Mouse (Mus musculus) gastrocnemius, adult 2 months (tissue): Measurements from ENCODE around the gene Ngfr. TPM values are rescaled to one million over a fixed set of nuclear protein-coding genes. Genes with fewer than 3 reads are reported as not detected.

Experiments
- DNase-seq: peaks from one replicate; pipeline ENCODE4 v3.0.0; 2022
- H3K27ac ChIP-seq: fragments of 200-600 bp; 2 replicates; pipeline ENCODE4 v1.8.1; 2022; ENCODE audit warnings: mild to moderate bottlenecking
- H3K4me3 ChIP-seq: fragments of 200-600 bp; 2 replicates; pipeline ENCODE4 v1.8.1; 2022; ENCODE audit warnings: mild to moderate bottlenecking, moderate library complexity
- CTCF ChIP-seq: fragments of 200-600 bp; IDR thresholded peaks from 2 replicates; pipeline ENCODE4 v1.8.1; 2022; ENCODE audit warnings: antibody characterized with exemption, mild to moderate bottlenecking, moderate library complexity
- intact Hi-C: fragments of 180-260 bp; cut with DNase I; formaldehyde crosslinking; loops from one replicate; pipeline ENCODE4 v1.15.1; 2025
- total RNA-seq, 2 experiments: library from RNA; stranded (reverse); gene quantifications; 2 replicates each; pipeline ENCODE4 v1.2.3; 2021

The Ngfr gene
- total RNA-seq, 2 experiments from 2014 or later = 0.13 to 0.31 TPM

DNA sequence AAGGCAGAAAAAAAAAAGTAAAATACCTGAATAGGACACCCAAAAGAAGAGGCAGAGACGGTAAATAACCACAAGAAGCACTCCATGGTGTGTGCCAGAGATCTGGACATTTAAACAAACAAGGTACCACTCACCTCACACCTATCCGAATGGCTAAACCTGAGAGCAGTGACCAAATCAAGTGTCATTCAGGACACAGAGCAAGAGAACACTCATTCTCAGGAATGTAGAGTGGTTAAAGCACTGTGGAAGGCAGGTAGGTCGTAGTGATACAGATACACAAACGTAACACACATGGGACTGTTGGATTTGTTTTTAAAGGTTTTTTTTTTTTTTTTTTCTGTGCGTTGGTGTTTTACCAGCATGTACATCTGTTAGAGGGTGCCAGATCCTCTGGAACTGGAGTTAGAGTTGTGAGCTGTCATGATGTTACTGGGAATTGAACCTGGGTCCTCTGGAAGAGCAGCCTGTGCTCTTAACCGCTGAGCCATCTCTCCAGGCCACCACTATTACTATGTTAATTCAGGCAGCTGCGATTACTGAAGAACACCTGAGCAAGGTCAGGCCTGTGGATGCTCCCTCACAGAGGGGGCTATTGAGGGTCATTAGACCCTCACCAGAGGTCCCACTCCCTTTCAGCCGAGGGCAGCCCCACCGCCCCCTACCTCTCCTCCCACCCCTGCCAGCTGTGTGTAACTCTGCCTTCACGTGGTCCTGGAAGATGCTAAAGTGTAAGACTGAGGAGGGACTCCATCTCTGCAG, 41.3 kb downstream of the Ngfr start:
- H3K4me3 ChIP-seq = no peak overlapping the region
- no peak overlapping the region for H3K27ac ChIP-seq
- no peak for DNase-seq
- TF ChIP-seq CTCF = no peak
- intact Hi-C loops = no loop called here

DNA sequence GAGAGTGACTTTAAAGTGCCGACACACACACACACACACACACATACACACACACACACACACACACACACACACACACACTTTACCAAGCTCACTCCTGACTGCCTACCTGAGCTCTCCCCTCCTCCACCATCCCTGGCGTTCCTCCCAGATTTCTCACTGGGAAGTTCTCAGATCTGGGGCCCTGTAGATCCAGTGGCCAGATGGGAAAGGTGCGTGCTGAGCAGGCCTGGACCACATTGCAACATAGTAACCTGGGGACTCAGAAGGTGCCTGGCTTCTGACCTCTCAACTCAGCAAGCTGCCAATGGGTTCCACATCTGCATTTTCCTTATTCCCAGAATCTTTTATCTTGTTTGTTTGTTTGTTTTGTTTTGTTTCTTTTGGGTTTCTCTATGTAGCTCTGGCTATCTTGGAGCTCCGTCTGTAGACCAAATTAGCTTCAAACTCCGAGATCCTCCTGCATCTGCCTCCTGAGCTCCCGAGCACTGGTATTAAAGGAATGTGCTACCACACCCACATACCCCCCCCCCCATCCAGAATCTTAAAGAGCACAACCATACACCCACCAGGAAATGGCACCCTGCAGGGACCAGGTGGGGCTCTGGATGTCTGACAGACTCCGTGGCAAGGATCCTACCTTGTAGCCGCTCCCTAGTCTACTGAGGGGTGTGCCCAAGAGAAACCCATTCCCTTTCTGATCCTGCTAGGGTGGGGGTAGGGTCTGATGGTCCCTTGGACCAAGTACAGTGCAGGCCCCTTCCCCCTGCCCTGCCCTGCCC, 42.8 kb downstream of the Ngfr start:
- H3K27ac ChIP-seq = no peak overlapping the region
- H3K4me3 ChIP-seq = no peak overlapping the region
- DNase-seq = no peak
- no peak for TF ChIP-seq CTCF
- intact Hi-C loops = no loop called here

DNA sequence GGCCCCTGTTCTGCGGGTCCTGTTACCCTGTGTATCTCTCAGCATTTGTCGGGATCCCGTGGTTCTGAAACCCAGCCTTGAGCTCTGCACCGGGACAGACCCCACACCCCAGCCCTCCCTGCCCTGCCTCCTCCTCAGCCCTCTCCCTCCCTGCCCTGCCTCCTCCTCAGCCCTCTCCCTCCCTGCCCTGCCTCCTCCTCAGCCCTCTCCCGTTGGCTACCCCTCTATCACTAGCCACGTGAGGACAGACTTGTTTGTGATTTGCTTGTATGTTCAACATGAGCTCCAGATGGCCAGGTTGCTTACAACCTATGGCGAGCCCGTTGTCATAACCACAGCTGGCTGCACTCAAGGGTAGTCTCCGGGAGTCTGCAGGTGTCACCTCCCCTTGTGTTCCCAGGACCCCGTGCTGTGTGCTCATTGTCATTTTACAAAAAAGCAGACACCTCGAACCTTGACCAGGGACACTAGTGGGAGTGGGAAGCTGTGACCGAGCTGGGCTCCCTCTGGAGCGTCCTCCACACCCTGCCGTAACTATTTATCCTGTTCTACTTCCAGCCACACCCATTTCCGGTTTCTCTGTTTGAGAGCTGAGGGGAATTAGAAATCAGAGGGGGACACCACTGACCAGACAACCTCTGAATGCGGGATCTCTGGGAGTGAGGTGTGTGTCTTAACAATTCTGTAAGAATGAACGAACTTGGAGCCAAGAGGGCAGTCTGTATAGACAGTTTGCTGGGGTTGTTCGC, 46.7 kb downstream of the Ngfr start:
- intact Hi-C loops = no loop called here
- Histone ChIP-seq H3K4me3 (no peak overlapping the region), H3K27ac (no peak overlapping the region)
- DNase-seq = no peak
- TF ChIP-seq CTCF = no peak

DNA sequence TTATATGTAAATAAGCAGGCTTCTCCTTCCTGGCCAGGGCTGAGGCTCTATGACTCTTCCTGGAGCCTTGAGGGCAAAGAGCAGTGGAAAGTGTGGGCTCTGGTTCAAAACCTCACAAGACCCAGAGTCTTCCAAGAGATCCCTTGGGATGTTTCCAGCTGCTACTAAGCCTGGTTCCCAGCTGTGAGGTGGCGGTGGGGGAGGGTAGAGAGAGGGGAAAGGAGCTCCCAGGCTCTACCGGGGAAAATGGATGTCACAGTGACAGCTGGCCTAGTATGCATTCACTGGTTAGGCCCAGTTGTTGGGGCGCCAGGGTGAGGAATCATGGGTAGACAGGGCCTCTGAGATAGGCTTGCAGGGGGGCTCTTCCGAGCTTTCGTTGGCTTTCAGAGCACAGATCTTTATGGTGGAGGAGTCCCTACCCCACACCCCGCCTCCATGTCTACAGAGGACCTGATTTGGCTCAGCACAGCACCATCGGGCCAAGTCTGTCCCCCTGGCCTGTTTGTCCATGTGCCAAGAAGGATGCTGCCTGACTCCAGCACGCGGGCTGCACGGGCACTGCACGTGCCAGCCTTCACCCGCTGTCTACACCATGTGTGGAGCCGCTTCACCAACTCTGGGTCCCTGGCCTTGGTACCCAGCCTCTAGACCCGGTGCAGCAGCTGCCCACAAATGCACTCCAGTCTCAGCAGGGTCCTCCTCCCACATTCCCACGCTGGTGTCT, 49.0 kb downstream of the Ngfr start:
- H3K4me3 ChIP-seq = no peak overlapping the region
- DNase-seq = no peak
- no peak for TF ChIP-seq CTCF
- no peak overlapping the region for H3K27ac ChIP-seq
- intact Hi-C loops = loop anchor here (5.0 kb wide), 1 partner anchor 214 kb away; no protein-coding TSS in a partner anchor

DNA sequence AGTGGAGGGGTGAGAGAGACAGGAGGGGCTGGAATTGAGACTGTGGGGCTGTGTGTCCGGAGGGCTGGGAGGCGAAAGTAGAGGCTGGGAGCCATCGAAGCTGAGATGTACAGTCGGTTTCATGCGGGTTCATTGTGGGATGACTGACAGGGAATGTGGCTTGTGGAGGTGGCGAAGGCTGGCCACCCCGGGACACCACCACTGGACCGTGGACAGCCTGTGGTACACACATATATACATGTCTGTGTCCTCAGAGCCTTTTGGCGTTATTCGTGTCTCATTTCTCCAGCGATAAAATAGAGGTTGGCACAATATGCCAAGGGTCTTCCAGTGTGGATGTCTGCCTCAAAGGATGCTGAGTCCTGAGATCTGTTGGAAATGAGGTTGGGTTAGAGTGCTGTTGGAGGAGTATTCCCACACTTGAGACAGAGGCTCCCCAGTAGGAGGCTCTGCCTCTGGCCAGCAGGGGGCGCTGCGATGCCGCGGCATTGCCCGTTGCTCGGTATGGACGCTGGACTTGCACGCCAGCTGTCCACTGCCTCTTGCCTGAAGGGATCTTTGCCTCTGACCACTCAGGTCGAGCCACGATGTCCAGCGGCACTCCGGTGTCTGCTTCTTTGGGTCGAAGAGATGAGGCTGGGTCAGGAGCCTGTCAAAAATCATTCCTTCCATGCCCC, 53.9 kb downstream of the Ngfr start:
- H3K4me3 ChIP-seq = no peak overlapping the region
- H3K27ac ChIP-seq = no peak overlapping the region
- peak; percentile 95 for DNase-seq
- intact Hi-C loops = loop anchor here (1.0 kb wide), 2 partner anchors 53 to 116 kb away; no protein-coding TSS in a partner anchor
- TF ChIP-seq CTCF = 0 out of 2 replicates have a peak, but pooled peaks have one; percentile 99

DNA sequence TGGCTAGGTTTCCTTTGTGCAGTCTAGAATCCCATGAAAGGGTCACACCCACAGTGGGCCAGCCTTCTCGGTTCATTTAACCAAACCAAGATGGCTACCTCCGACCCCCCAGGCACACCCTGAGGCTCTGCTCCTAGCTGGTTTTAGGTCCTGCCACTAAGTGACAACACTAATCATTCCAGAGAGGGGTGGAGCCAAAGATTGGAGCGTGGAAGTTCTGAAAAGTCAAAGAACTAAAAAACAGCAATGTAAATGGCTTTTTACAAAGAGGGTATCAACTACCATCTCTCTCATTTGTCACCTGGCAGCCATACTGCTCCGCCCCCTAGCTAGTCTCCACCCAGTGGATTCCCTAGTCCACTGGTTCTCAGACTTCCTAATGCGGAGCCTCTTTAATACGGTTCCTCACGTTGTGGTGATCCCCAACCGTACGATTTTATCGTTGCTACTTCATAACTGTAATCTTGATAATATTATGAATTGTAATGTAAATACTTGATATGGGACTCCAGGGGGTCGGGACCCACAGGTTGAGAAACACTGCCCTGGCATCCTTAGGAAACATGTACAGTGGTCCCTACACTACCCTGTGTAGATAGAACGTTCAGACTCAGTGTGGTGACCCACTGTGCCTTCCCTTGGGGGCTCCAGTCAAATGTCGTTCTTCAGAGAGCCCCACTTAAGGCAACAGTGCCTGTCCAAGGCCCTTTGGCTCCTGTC, 55.0 kb downstream of the Ngfr start:
- no peak for TF ChIP-seq CTCF
- no peak overlapping the region for H3K4me3 ChIP-seq
- intact Hi-C loops = loop anchor here (1.0 kb wide), 2 partner anchors 54 to 117 kb away; no protein-coding TSS in a partner anchor

DNA sequence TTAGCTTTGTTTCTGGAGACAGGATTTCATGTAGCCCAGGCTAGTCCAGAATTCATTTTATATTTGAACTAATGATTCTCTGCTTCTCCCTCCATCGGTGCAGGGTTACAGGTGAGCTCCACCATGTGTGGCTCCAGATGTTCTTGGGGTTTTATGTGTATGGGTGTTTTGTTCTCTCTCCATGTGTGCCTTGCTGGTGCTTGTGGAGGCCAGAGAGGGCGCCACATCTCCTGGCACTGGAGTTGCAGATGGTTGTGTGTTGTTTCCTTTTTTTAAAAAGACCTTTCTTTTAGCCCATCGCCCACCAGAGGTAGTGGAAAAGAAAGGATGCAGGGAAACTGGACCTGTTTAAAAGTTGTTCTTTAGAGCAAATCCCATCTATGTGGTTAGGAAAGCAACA, 59.3 kb downstream of the Ngfr start:
- H3K4me3 ChIP-seq = no peak overlapping the region
- intact Hi-C loops = no loop called here
- no peak for TF ChIP-seq CTCF
- no peak for DNase-seq
- H3K27ac ChIP-seq = no peak overlapping the region

More for the DNA sequence above, 55.0 kb downstream of the Ngfr start:
- no peak for DNase-seq
- H3K27ac ChIP-seq = no peak overlapping the region

DNA sequence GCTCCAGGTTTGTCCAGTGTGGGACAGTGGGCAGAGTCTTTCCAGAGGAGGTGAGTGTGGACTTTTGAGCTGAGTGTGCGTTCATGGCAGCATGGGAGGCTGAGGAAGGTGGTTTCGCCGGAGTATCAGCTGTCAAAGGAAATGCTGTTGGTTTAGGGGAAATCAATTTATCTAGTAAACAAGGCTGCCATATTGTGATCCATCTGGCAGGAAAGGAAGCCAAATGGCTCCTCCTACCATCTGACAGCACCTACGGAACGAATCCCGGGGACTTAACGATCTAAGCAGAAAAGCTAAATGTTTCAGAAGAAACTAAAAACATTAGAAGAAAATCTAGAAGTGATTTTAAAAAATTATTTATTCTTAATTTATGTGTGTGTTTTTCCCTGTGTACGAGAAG, 60.2 kb downstream of the Ngfr start:
- H3K27ac ChIP-seq = no peak overlapping the region
- H3K4me3 ChIP-seq = no peak overlapping the region
- intact Hi-C loops = no loop called here
- no peak for DNase-seq
- no peak for TF ChIP-seq CTCF

DNA sequence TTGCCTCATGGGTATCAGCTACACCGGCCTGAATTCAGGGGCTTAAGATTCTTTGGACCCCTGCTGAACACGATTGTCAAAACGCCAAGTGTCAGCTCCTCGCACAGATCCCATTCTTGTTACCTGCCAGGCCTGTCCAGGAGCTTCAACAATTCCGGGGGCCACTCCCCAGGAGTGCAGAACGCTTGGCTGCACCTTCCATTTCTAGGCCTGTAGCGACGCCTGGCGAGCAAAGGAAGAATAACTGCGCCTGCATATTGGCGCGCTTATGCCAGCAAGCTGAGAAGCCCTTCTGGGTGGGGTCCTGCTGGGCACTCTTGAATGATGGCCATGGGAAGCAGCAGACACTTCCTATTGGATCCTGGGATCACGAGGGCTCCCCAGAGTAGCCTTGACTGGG, 66.0 kb downstream of the Ngfr start:
- Histone ChIP-seq H3K4me3 (peak overlapping the region; percentile 61), H3K27ac (no peak overlapping the region)
- intact Hi-C loops = loop anchor here (1.0 to 5.0 kb wide), 3 partner anchors 137 to 405 kb away; partner anchors contain the start of genes Kat7 and Slc35b1
- peak; percentile 95; the same call in 1 of the 2 replicates for TF ChIP-seq CTCF
- peak; percentile 81 for DNase-seq

DNA sequence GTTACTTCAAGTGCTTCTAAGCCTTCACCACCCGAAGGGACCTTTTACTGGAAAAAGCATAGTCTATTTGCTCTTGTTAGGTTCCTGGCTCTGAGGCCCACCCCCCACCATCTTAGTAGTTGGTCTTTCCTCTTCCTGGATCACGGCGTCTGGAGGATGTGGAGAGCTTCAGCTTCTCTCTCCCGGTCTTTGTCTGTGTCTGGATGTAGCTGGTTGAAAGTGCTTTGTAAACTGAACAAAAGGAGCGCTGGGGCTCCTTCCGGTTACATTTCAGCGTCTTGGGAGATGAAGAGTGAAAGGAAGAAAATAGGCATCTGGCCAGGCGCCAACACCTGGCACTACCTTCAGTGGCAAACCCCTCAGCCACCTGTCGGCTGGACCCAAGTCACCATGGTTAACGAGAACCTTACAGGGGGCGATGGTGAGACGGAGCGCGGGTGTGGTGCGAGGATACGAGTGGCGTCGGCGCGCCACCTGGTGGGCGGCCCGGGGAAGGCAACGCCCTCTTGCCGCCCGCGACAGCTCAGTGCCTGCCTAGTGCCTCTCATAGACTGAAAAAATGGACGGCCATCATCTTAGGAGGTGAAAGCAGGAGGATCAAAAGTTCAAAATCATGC, 67.0 kb downstream of the Ngfr start:
- Histone ChIP-seq H3K27ac (no peak overlapping the region), H3K4me3 (peak overlapping the region; percentile 61)
- DNase-seq = peak; percentile 91
- intact Hi-C loops = loop anchor here (1.0 to 5.0 kb wide), 4 partner anchors 136 to 404 kb away; partner anchors contain the start of genes Kat7 and Slc35b1
- TF ChIP-seq CTCF = no peak; the same call in 1 of the 2 replicates
